21 mouse cellular contexts compared by ENCODE assay signal in genomic region chr12:16171636-16172035, GRCm38 (mm10).
DNase-seq lines count a peak whose midpoint lies in the region; ATAC-seq and TF ChIP-seq lines count a peak whose summit lies in the region.
"Had no signal": no experiment of that assay in that cellular context is flagged by ENCODE, and none has a peak within 500 bp of the region (broad histone marks: within the 10 kb centered on the region; RNA-seq: fewer than 3 reads in every experiment).

No protein-coding gene starts in this region.

- intact Hi-C loops in gastrocnemius, adult 2 months (cut with DNase I), result no loop called here

- WGBS in stomach, embryonic 14.5 days, result 54% methylated on average over 5 of the region's 5 CpGs
- 38% methylated on average over 5 of the region's 5 CpGs for WGBS in stomach, postnatal 0 days
- 89% methylated on average over 5 of the region's 5 CpGs for WGBS in forebrain, embryonic 15.5 days

- peaks cover 3% of the 10 kb centered on the region; the same call in 1 of the 2 replicates for H3K4me1 ChIP-seq in stomach, embryonic 14.5 days (ENCODE audit: control insufficient read depth, insufficient read depth, low read length)
- H3K4me1 ChIP-seq in stomach, postnatal 0 days (replicated peaks; ENCODE audit: control insufficient read depth, insufficient read depth), result peaks cover 4% of the 10 kb centered on the region; the same call in 1 of the 2 replicates
- no peaks in the 10 kb centered on the region for H3K4me1 ChIP-seq in forebrain, embryonic 15.5 days
- H3K4me1 ChIP-seq: embryonic facial prominence, embryonic 10.5 days; forebrain, embryonic 13.5 days; hindbrain, embryonic 12.5 days had no signal

- TF ChIP-seq EP300 in stomach, postnatal 0 days (optimal IDR thresholded peaks at IDR 0.05), result no peak

- H3K27me3 ChIP-seq in stomach, embryonic 14.5 days (ENCODE audit: control insufficient read depth, insufficient read depth, low read length), result no peaks in the 10 kb centered on the region
- no peaks in the 10 kb centered on the region for H3K27me3 ChIP-seq in stomach, postnatal 0 days (ENCODE audit: control insufficient read depth, insufficient read depth, low read length)
- H3K27me3 ChIP-seq in forebrain, embryonic 15.5 days, result no peaks in the 10 kb centered on the region
- H3K27me3 ChIP-seq: forebrain, embryonic 13.5 days; heart, embryonic 12.5 days; hindbrain, embryonic 12.5 days had no signal

- 0 out of 2 replicates have a peak, but pooled peaks have one; percentile 10 for ATAC-seq in stomach, embryonic 14.5 days (ENCODE audit: insufficient number of reproducible peaks, insufficient read depth, low FRiP score, low read depth)
- ATAC-seq in stomach, postnatal 0 days (ENCODE audit: low FRiP score, low TSS enrichment), result no peak
- ATAC-seq in activated CD4-positive, CD25-positive, alpha-beta regulatory T cell, adult 4 months, result peak; percentile 30
- no peak for ATAC-seq in forebrain, embryonic 15.5 days (replicated peaks)
- ATAC-seq: forebrain, embryonic 13.5 days; hindbrain, embryonic 16.5 days; intestine, postnatal 0 days had no signal

- H3K9me3 ChIP-seq in stomach, embryonic 14.5 days (ENCODE audit: control insufficient read depth, low read depth, low read length), result no peaks in the 10 kb centered on the region
- H3K9me3 ChIP-seq in stomach, postnatal 0 days (ENCODE audit: control insufficient read depth, low read length), result no peaks in the 10 kb centered on the region
- H3K9me3 ChIP-seq in forebrain, embryonic 15.5 days, result no peaks in the 10 kb centered on the region
- H3K9me3 ChIP-seq: embryonic facial prominence, embryonic 10.5 days; forebrain, embryonic 13.5 days; hindbrain, embryonic 12.5 days had no signal

- DNase-seq in gastrocnemius, adult 2 months, result no peak
- DNase-seq in gastrocnemius, postnatal 10 days, result no peak
- no peak for DNase-seq in stomach, postnatal 0 days (ENCODE audit: low spot score)
- DNase-seq in right cerebral cortex, postnatal 4 days, result no peak
- no peak for DNase-seq in lung, postnatal 25 days (ENCODE audit: low spot score)
- DNase-seq: adrenal gland, adult 2 months; adrenal gland, postnatal 36 days; B cell, adult 2 months; cerebellum, adult 2 months; cerebellum, postnatal 10 days; heart, adult 2 months; heart, postnatal 36 days had no signal

- no peaks in the 10 kb centered on the region for H3K36me3 ChIP-seq in stomach, embryonic 14.5 days (ENCODE audit: control insufficient read depth, insufficient read depth, low read length)
- H3K36me3 ChIP-seq in stomach, postnatal 0 days (ENCODE audit: control insufficient read depth, insufficient read depth, low read length), result no peaks in the 10 kb centered on the region
- no peaks in the 10 kb centered on the region for H3K36me3 ChIP-seq in forebrain, embryonic 15.5 days
- H3K36me3 ChIP-seq: embryonic facial prominence, embryonic 10.5 days; heart, embryonic 12.5 days; hindbrain, embryonic 12.5 days had no signal

- H3K9ac ChIP-seq in stomach, embryonic 14.5 days (replicated peaks; ENCODE audit: low read depth, low read length), result no peak overlapping the region
- no peak overlapping the region for H3K9ac ChIP-seq in stomach, postnatal 0 days (ENCODE audit: low read length)
- H3K9ac ChIP-seq in forebrain, embryonic 15.5 days (replicated peaks), result no peak overlapping the region
- H3K9ac ChIP-seq: forebrain, embryonic 13.5 days; heart, embryonic 12.5 days; hindbrain, embryonic 12.5 days had no signal

- no peak for TF ChIP-seq CTCF in gastrocnemius, adult 2 months (IDR thresholded peaks at IDR 0.05)
- TF ChIP-seq CTCF in stomach, postnatal 0 days (IDR thresholded peaks at IDR 0.05; ENCODE audit: low read depth), result no peak

- H3K27ac ChIP-seq in gastrocnemius, adult 2 months, result peak overlapping the region; percentile 31
- no peak overlapping the region for H3K27ac ChIP-seq in stomach, embryonic 14.5 days (ENCODE audit: low read length)
- H3K27ac ChIP-seq in stomach, postnatal 0 days (replicated peaks), result no peak overlapping the region
- no peak overlapping the region for H3K27ac ChIP-seq in forebrain, embryonic 15.5 days (replicated peaks)
- H3K27ac ChIP-seq: embryonic facial prominence, embryonic 10.5 days; forebrain, embryonic 13.5 days; heart, adult 2 months; hindbrain, embryonic 12.5 days had no signal

- no peak overlapping the region for H3K4me3 ChIP-seq in gastrocnemius, adult 2 months
- no peak overlapping the region for H3K4me3 ChIP-seq in stomach, embryonic 14.5 days (ENCODE audit: low read depth, low read length)
- H3K4me3 ChIP-seq in stomach, postnatal 0 days (ENCODE audit: low read depth, low read length), result no peak overlapping the region
- H3K4me3 ChIP-seq in forebrain, embryonic 15.5 days, result no peak overlapping the region
- H3K4me3 ChIP-seq: embryonic facial prominence, embryonic 10.5 days; forebrain, embryonic 13.5 days; heart, adult 2 months; heart, embryonic 12.5 days; hindbrain, embryonic 12.5 days had no signal

- H3K4me2 ChIP-seq in stomach, embryonic 14.5 days (replicated peaks; ENCODE audit: low read depth, low read length), result no peak overlapping the region
- no peak overlapping the region for H3K4me2 ChIP-seq in stomach, postnatal 0 days (replicated peaks; ENCODE audit: low read depth)
- H3K4me2 ChIP-seq in forebrain, embryonic 15.5 days (replicated peaks), result no peak overlapping the region
- H3K4me2 ChIP-seq: forebrain, embryonic 13.5 days; heart, embryonic 12.5 days; hindbrain, embryonic 12.5 days had no signal

Comparison
In these comparisons a context has a peak if more than half of its experiments do, and no peak if none do; other contexts are left out.
1. ATAC-seq: peak in stomach, embryonic 14.5 days (single experiment) and activated CD4-positive, CD25-positive, alpha-beta regulatory T cell, adult 4 months (single experiment); none in stomach, postnatal 0 days (single experiment) and forebrain, embryonic 15.5 days (single experiment).